Mouse (Mus musculus): Measurements from ENCODE around the gene Fstl4. TPM values are rescaled to one million over a fixed set of nuclear protein-coding genes. Genes with fewer than 3 reads are reported as not detected.

Fstl4 gene
- polyA plus RNA-seq, 1 experiment, result 0.18 TPM

DNA sequence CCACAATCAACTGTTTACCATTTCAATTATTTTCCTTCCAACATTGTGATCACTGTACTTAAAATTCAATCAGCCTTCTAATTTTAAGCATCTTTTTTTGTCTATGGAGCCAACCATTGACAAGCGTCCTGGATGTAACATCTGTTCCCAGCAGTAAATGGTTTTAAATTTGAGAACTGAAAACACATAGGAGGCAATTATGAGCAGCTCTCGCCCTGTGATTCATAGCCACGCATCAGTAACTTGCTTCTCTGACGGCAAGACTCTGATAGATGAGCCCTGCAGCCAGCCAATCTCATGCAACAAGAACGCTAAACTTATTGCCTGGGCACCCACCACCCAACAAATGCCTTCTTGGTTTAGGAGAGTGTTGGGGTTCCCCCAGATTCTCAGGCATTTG lies 467.4 kb downstream of the Fstl4 start:
- H3K27me3 ChIP-seq (ENCODE audit: control insufficient read depth, insufficient read depth, low read length), result no peaks in the 10 kb centered on the region

DNA sequence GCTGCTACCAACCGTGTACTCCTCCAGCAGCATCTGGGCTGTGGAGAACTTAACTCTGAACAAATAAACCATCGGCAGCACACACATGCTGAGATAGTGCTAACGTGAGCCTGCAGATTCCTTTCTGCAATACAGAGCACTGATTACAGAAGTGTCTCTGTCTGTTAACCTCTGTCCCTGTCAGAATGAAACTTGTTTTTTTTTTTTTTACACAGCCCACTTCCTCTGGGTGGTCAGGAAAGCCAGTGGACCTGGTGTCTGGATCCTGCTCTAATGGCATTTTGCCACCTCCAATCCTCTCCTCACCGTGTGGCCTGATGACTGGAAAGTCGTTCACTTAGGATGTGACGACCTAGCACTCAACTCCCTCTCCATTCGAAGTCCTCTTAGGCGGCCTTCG lies 469.2 kb downstream of the Fstl4 start:
- H3K4me1 ChIP-seq (replicated peaks; ENCODE audit: control insufficient read depth, insufficient read depth, low read length), result no peaks in the 10 kb centered on the region
- no peaks in the 10 kb centered on the region for H3K36me3 ChIP-seq (ENCODE audit: control insufficient read depth, insufficient read depth, low read length)
- H3K4me3 ChIP-seq (ENCODE audit: control insufficient read depth, insufficient read depth, low read length), result no peak overlapping the region
- 65% methylated on average over 9 of the region's 9 CpGs for WGBS
- H3K27me3 ChIP-seq (ENCODE audit: control insufficient read depth, insufficient read depth, low read length), result no peaks in the 10 kb centered on the region
- H3K27ac ChIP-seq (ENCODE audit: control insufficient read depth, insufficient read depth, low read length), result no peak overlapping the region
- TF ChIP-seq POLR2A (IDR thresholded peaks at IDR 0.05; ENCODE audit: control insufficient read depth, extremely low read depth, insufficient read depth, low read length, poor library complexity) (no peak), CTCF (IDR thresholded peaks at IDR 0.05; ENCODE audit: borderline replicate concordance, control insufficient read depth, extremely low read depth, insufficient read depth, low read length, poor library complexity) (no peak)
- no peak for DNase-seq

More for the DNA sequence above, 467.4 kb downstream of the Fstl4 start:
- Histone ChIP-seq H3K36me3 (ENCODE audit: control insufficient read depth, insufficient read depth, low read length) (no peaks in the 10 kb centered on the region), H3K4me3 (ENCODE audit: control insufficient read depth, insufficient read depth, low read length) (no peak overlapping the region), H3K4me1 (replicated peaks; ENCODE audit: control insufficient read depth, insufficient read depth, low read length) (no peaks in the 10 kb centered on the region), H3K27ac (ENCODE audit: control insufficient read depth, insufficient read depth, low read length) (no peak overlapping the region)
- no peak for DNase-seq
- no peak for TF ChIP-seq CTCF (IDR thresholded peaks at IDR 0.05; ENCODE audit: borderline replicate concordance, control insufficient read depth, extremely low read depth, insufficient read depth, low read length, poor library complexity)
- TF ChIP-seq POLR2A (IDR thresholded peaks at IDR 0.05; ENCODE audit: control insufficient read depth, extremely low read depth, insufficient read depth, low read length, poor library complexity), result no peak
- 94% methylated on average over 5 of the region's 5 CpGs for WGBS

Measured in thymus, adult 2 months (tissue).